Mouse (Mus musculus) thymus, postnatal 0 days (tissue): ENCODE results near the gene C1qtnf2. TPM values are rescaled to one million over a fixed set of nuclear protein-coding genes. Genes with fewer than 3 reads are reported as not detected.

ENCODE experiments used
- DNase-seq: peaks from one replicate; pipeline ENCODE4 v3.0.0-alpha.2; 2015; ENCODE audit warnings: low spot score
- polyA plus RNA-seq: library from polyadenylated mRNA; unstranded; fragments of >200 nt; fragmentation: Nextera tagmentation; extraction: Ambion mirVana; gene quantifications from 2 replicates; pipeline ENCODE4 v1.2.1, GENCODE M21; 2015

C1qtnf2 gene
- polyA plus RNA-seq, 1 experiment from 2014 or later = 5.6 TPM

GRCm38 (mm10) chr11:43531619-43532018, 57.5 kb downstream of the C1qtnf2 start:
- DNase-seq = no peak

GRCm38 (mm10) chr11:43537074-43537473, 63.0 kb downstream of the C1qtnf2 start:
- DNase-seq = no peak

GRCm38 (mm10) chr11:43539863-43540262, 65.8 kb downstream of the C1qtnf2 start:
- DNase-seq = no peak

Other genes starting within 250 kb of the C1qtnf2 start
- gene Pttg1, start 48.0 kb upstream of the C1qtnf2 start, polyA plus RNA-seq = 112 and 114 TPM in 2 replicates
- 66.2 and 71.7 TPM in 2 replicates for gene Slu7, start 40.5 kb upstream of the C1qtnf2 start, polyA plus RNA-seq
- gene Ccnjl, start 54.5 kb downstream of the C1qtnf2 start, polyA plus RNA-seq = 6.4 and 8.5 TPM in 2 replicates
- gene 4933415A04Rik, start 112.8 kb downstream of the C1qtnf2 start, polyA plus RNA-seq = 2.6 and 4.4 TPM in 2 replicates
- 8.4 and 11.8 TPM in 2 replicates for gene Fabp6, start 127.3 kb downstream of the C1qtnf2 start, polyA plus RNA-seq
- gene Pwwp2a, start 207.7 kb downstream of the C1qtnf2 start, polyA plus RNA-seq = 21.9 and 28.8 TPM in 2 replicates